Mouse (Mus musculus): ENCODE data around the gene Atxn2.
"Not testable (repeated sequence)": the region's sequence is repeated elsewhere in the genome, so short reads cannot be mapped to it uniquely, and the experiment has no call there.

Atxn2 gene

GRCm38 (mm10) chr5:121714331-121714730 lies 3.2 kb downstream of the Atxn2 start:
- Histone ChIP-seq H3K4me1 (replicated peaks; ENCODE audit: low read depth, low read length) (peaks cover 74% of the 10 kb centered on the region), H3K9me3 (ENCODE audit: low read length) (no peaks in the 10 kb centered on the region), H3K36me3 (ENCODE audit: insufficient read depth, low read length) (peaks cover 28% of the 10 kb centered on the region), H3K4me3 (replicated peaks; ENCODE audit: low read length) (no peak overlapping the region), H3K27me3 (ENCODE audit: insufficient read depth, low read length) (no peaks in the 10 kb centered on the region)
- TF ChIP-seq NANOG (IDR thresholded peaks at IDR 0.05; ENCODE audit: borderline replicate concordance, low read length): no peak
- TF ChIP-seq CTCF (conservative IDR thresholded peaks at IDR 0.05; ENCODE audit: low read length): no peak

GRCm38 (mm10) chr5:121714928-121715327 lies 3.8 kb downstream of the Atxn2 start:
- Histone ChIP-seq H3K4me1 (replicated peaks; ENCODE audit: low read depth, low read length) (peaks cover 75% of the 10 kb centered on the region), H3K36me3 (ENCODE audit: insufficient read depth, low read length) (peaks cover 28% of the 10 kb centered on the region), H3K27me3 (ENCODE audit: insufficient read depth, low read length) (no peaks in the 10 kb centered on the region), H3K4me3 (replicated peaks; ENCODE audit: low read length) (no peak overlapping the region), H3K9me3 (ENCODE audit: low read length) (no peaks in the 10 kb centered on the region)
- TF ChIP-seq NANOG (IDR thresholded peaks at IDR 0.05; ENCODE audit: borderline replicate concordance, low read length) (no peak), CTCF (conservative IDR thresholded peaks at IDR 0.05; ENCODE audit: low read length) (no peak), POU5F1 (IDR thresholded peaks at IDR 0.05; ENCODE audit: borderline replicate concordance, low read length) (no peak)

GRCm38 (mm10) chr5:121718462-121718861 lies 7.3 kb downstream of the Atxn2 start:
- no peak overlapping the region for H3K4me3 ChIP-seq (replicated peaks; ENCODE audit: low read length)
- H3K36me3 ChIP-seq (ENCODE audit: insufficient read depth, low read length): peaks cover 32% of the 10 kb centered on the region
- no peaks in the 10 kb centered on the region for H3K27me3 ChIP-seq (ENCODE audit: insufficient read depth, low read length)
- TF ChIP-seq POU5F1 (IDR thresholded peaks at IDR 0.05; ENCODE audit: borderline replicate concordance, low read length): no peak
- no peak for TF ChIP-seq NANOG (IDR thresholded peaks at IDR 0.05; ENCODE audit: borderline replicate concordance, low read length)
- TF ChIP-seq CTCF (conservative IDR thresholded peaks at IDR 0.05; ENCODE audit: low read length): no peak
- H3K4me1 ChIP-seq (replicated peaks; ENCODE audit: low read depth, low read length): peaks cover 96% of the 10 kb centered on the region
- H3K9me3 ChIP-seq (ENCODE audit: low read length): no peaks in the 10 kb centered on the region

- Histone ChIP-seq H3K27me3 (ENCODE audit: insufficient read depth, low read length) (no peaks in the 10 kb centered on the region), H3K36me3 (ENCODE audit: insufficient read depth, low read length) (peaks cover 31% of the 10 kb centered on the region), H3K4me1 (replicated peaks; ENCODE audit: low read depth, low read length) (peaks cover 84% of the 10 kb centered on the region), H3K9me3 (ENCODE audit: low read length) (no peaks in the 10 kb centered on the region), H3K4me3 (replicated peaks; ENCODE audit: low read length) (no peak overlapping the region)
- TF ChIP-seq NANOG (IDR thresholded peaks at IDR 0.05; ENCODE audit: borderline replicate concordance, low read length): no peak
- TF ChIP-seq POU5F1 (IDR thresholded peaks at IDR 0.05; ENCODE audit: borderline replicate concordance, low read length): no peak
- TF ChIP-seq CTCF (conservative IDR thresholded peaks at IDR 0.05; ENCODE audit: low read length): peak; percentile 35; the same call in 1 of the 2 replicates
Measured at GRCm38 (mm10) chr5:121720888-121721585, 9.9 kb downstream of the Atxn2 start.

- no peak for TF ChIP-seq CTCF (conservative IDR thresholded peaks at IDR 0.05; ENCODE audit: low read length)
- TF ChIP-seq POU5F1 (IDR thresholded peaks at IDR 0.05; ENCODE audit: borderline replicate concordance, low read length): no peak
- TF ChIP-seq NANOG (IDR thresholded peaks at IDR 0.05; ENCODE audit: borderline replicate concordance, low read length): no peak
Measured at GRCm38 (mm10) chr5:121721841-121722240, 10.7 kb downstream of the Atxn2 start.

GRCm38 (mm10) chr5:121724678-121725077 lies 13.5 kb downstream of the Atxn2 start:
- Histone ChIP-seq H3K4me1 (replicated peaks; ENCODE audit: low read depth, low read length) (peaks cover 57% of the 10 kb centered on the region), H3K27me3 (ENCODE audit: insufficient read depth, low read length) (no peaks in the 10 kb centered on the region), H3K36me3 (ENCODE audit: insufficient read depth, low read length) (peaks cover 43% of the 10 kb centered on the region), H3K4me3 (replicated peaks; ENCODE audit: low read length) (no peak overlapping the region), H3K9me3 (ENCODE audit: low read length) (no peaks in the 10 kb centered on the region)
- TF ChIP-seq CTCF (conservative IDR thresholded peaks at IDR 0.05; ENCODE audit: low read length) (no peak), NANOG (IDR thresholded peaks at IDR 0.05; ENCODE audit: borderline replicate concordance, low read length) (no peak), POU5F1 (IDR thresholded peaks at IDR 0.05; ENCODE audit: borderline replicate concordance, low read length) (no peak)

More at GRCm38 (mm10) chr5:121721841-121722240, 10.7 kb downstream of the Atxn2 start:
- Histone ChIP-seq H3K4me1 (replicated peaks; ENCODE audit: low read depth, low read length) (peaks cover 80% of the 10 kb centered on the region), H3K9me3 (ENCODE audit: low read length) (no peaks in the 10 kb centered on the region), H3K36me3 (ENCODE audit: insufficient read depth, low read length) (peaks cover 33% of the 10 kb centered on the region), H3K27me3 (ENCODE audit: insufficient read depth, low read length) (no peaks in the 10 kb centered on the region), H3K4me3 (replicated peaks; ENCODE audit: low read length) (no peak overlapping the region)

- TF ChIP-seq CTCF (conservative IDR thresholded peaks at IDR 0.05; ENCODE audit: low read length) (no peak), POU5F1 (IDR thresholded peaks at IDR 0.05; ENCODE audit: borderline replicate concordance, low read length) (no peak), NANOG (IDR thresholded peaks at IDR 0.05; ENCODE audit: borderline replicate concordance, low read length) (no peak)
- no peaks in the 10 kb centered on the region for H3K9me3 ChIP-seq (ENCODE audit: low read length)
- no peak overlapping the region for H3K4me3 ChIP-seq (replicated peaks; ENCODE audit: low read length)
- H3K36me3 ChIP-seq (ENCODE audit: insufficient read depth, low read length): peaks cover 47% of the 10 kb centered on the region
- no peaks in the 10 kb centered on the region for H3K27me3 ChIP-seq (ENCODE audit: insufficient read depth, low read length)
- peaks cover 17% of the 10 kb centered on the region for H3K4me1 ChIP-seq (replicated peaks; ENCODE audit: low read depth, low read length)
Measured at GRCm38 (mm10) chr5:121730057-121730456, 18.9 kb downstream of the Atxn2 start.

- peaks cover 32% of the 10 kb centered on the region for H3K36me3 ChIP-seq (ENCODE audit: insufficient read depth, low read length)
- TF ChIP-seq POU5F1 (IDR thresholded peaks at IDR 0.05; ENCODE audit: borderline replicate concordance, low read length): no peak
- TF ChIP-seq CTCF (conservative IDR thresholded peaks at IDR 0.05; ENCODE audit: low read length): no peak
- TF ChIP-seq NANOG (IDR thresholded peaks at IDR 0.05; ENCODE audit: borderline replicate concordance, low read length): no peak
- H3K27me3 ChIP-seq (ENCODE audit: insufficient read depth, low read length): no peaks in the 10 kb centered on the region
- H3K4me1 ChIP-seq (replicated peaks; ENCODE audit: low read depth, low read length): peaks cover 4% of the 10 kb centered on the region
- H3K4me3 ChIP-seq (replicated peaks; ENCODE audit: low read length): no peak overlapping the region
- no peaks in the 10 kb centered on the region for H3K9me3 ChIP-seq (ENCODE audit: low read length)
Measured at GRCm38 (mm10) chr5:121736641-121737040, 25.5 kb downstream of the Atxn2 start.

GRCm38 (mm10) chr5:121738162-121738561 lies 27.0 kb downstream of the Atxn2 start:
- Histone ChIP-seq H3K36me3 (ENCODE audit: insufficient read depth, low read length) (peaks cover 32% of the 10 kb centered on the region), H3K4me1 (replicated peaks; ENCODE audit: low read depth, low read length) (peaks cover 18% of the 10 kb centered on the region)
- not testable (repeated sequence) for H3K9me3 ChIP-seq (ENCODE audit: low read length); H3K27me3 ChIP-seq (ENCODE audit: insufficient read depth, low read length); H3K4me3 ChIP-seq (replicated peaks; ENCODE audit: low read length)
